Mouse (Mus musculus): ENCODE measurements around the gene Vipr1.

Gene Vipr1

DNA sequence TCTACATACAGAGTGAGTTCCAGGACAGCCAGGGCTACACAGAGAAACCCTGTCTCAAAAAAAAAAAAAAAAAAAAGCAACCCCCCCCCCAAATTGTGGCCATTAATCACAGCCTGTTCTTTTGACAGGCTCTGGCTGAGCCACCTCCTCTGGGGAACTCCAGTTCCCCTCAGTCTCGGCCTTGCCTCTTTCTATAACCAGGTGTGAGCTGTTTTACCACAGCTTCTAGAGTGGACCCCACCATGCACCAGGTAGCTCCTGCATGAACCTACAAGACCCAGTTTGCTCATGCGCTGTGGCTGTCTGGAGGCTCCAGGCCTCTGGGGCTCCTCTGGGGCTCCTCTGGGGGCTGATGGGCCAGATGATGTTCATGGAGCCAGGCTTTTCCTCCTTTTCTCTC is 33.0 kb downstream of the Vipr1 start:
- DNase-seq (ENCODE audit: inconsistent age in 2 of 2, low spot score in 1 of 2) = no peak

- DNase-seq (ENCODE audit: inconsistent age in 2 of 2, low spot score in 1 of 2) = no peak
Observed at GRCm38 (mm10) chr9:121677069-121677468, 34.6 kb downstream of the Vipr1 start.

GRCm38 (mm10) chr9:121677476-121677875 is 35.0 kb downstream of the Vipr1 start:
- DNase-seq (ENCODE audit: inconsistent age in 2 of 2, low spot score in 1 of 2) = no peak

GRCm38 (mm10) chr9:121679549-121679948 is 37.0 kb downstream of the Vipr1 start:
- peak; percentile 42 to 68 for DNase-seq (ENCODE audit: inconsistent age in 2 of 2, low spot score in 1 of 2)

GRCm38 (mm10) chr9:121681191-121681590 is 38.7 kb downstream of the Vipr1 start:
- no peak for DNase-seq (ENCODE audit: inconsistent age in 2 of 2, low spot score in 1 of 2)

- no peak for DNase-seq (ENCODE audit: inconsistent age in 2 of 2, low spot score in 1 of 2)
Observed at GRCm38 (mm10) chr9:121682037-121682680, 39.6 kb downstream of the Vipr1 start.

DNA sequence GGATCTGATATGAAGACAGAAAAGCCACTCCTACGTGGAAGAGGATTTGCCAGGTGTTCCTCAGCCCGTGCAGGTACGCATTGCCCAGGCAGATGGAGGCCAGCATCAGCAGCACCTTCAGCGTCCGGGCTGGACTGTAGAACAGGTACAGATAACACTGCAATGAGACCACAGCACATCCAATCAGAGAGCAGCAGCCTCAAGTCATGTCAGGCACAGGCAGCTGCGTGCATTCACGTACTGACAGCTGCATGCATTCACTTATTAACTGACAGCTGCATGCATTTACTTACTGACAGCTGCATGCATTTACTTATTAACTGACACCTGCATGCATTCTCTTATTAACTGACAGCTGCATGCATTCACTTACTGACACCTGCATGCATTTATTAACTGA is 42.2 kb downstream of the Vipr1 start:
- no peak for DNase-seq (ENCODE audit: inconsistent age in 2 of 2, low spot score in 1 of 2)

- no peak for DNase-seq (ENCODE audit: inconsistent age in 2 of 2, low spot score in 1 of 2)
Observed at GRCm38 (mm10) chr9:121690200-121690651, 47.7 kb downstream of the Vipr1 start.

DNA sequence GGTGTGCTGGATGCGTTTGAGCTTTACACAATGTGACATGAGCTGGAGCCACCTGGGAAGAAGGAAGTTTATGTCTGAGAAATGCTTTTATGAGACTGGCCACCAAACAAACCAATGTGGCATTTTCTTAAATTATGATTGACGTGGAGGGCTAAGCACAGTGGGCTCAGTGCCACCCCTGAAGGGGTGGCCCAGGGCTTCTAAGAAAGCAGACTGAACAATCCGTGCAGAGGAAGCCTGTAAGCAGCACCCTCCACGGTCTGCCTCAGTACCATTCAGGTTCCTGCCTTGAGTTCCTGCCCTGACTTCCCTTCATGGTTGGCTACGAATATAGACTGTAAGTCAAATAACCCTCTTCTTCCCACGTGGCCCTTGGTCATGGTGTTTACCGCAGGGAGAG is 48.2 kb downstream of the Vipr1 start:
- no peak for DNase-seq (ENCODE audit: inconsistent age in 2 of 2, low spot score in 1 of 2)

DNA sequence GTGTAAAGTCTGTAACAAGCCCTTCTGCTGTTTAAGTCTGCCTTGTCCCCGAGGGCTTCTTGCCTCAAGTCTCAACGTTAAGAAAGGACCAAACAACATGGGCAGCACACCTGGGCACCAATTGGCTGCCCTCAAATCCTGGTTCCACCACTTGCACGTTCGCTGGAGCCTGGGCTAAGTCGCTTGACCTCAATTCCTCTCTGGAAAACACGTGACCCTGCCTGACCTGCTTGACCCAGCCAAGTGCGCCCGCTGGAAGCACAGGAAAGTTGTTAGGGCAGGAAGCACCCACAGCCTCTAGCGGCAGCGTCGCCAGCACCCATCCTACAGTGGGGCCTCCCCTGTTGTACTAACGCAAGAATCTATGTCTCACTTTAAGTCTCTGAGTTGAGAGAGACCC is 52.2 kb downstream of the Vipr1 start:
- DNase-seq (ENCODE audit: inconsistent age in 2 of 2, low spot score in 1 of 2) = no peak

GRCm38 (mm10) chr9:121696626-121697025 is 54.1 kb downstream of the Vipr1 start:
- no peak for DNase-seq (ENCODE audit: inconsistent age in 2 of 2, low spot score in 1 of 2)

DNA sequence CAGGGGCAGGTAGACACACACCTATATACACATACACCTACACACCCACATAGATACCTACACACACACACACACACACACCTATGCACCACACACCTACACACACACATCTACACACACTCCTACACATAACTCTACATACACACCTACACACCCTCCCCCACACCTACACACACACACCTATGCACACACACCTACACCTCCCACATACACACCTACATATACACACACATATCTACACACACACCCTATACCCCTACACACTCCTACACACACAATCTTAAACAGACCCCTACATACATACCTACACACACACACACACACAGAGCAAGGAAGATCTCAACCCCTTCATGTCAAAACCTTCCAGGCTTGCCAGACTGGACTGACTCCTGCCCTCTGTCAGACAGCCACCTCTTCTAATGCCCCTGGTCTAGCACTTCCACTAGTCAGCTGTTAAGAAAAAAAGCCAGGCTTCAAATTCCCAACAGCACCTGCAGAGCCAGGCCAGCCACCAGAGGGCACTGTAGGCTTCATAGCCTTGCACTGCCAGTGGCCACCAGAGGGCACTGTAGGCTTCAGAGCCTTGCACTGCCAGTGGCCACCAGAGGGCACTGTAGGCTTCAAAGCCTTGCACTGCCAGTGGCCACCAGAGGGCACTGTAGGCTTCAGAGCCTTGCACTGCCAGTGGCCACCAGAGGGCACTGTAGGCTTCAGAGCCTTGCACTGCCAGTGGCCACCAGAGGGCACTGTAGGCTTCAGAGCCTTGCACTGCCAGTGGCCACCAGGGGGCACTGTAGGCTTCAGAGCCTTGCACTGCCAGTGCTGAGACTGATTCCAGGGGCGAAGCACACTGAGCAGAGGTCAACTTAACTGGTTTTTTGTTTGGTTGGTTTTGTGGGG is 54.9 kb downstream of the Vipr1 start:
- peak; percentile 48 to 86 for DNase-seq (ENCODE audit: inconsistent age in 2 of 2, low spot score in 1 of 2)

DNA sequence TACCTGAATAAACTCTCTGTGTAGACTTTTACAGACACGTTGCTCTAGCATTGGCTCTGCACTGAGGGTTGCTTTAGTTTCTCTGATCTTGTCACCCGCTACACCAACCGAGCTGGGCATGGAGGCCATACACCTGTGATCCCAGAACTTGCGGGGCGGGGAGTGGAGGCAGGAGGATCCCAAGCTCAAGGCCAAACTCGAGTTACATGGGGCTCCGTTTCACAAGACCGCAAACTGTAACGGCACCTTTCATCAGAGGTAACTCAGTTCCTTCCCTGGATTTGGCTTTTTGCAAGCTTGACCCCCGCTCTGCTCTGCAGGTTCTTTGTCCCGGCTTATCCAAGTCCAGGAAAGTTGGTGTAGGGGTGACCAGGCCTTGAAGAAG is 61.7 kb downstream of the Vipr1 start:
- no peak for DNase-seq (ENCODE audit: inconsistent age in 2 of 2, low spot score in 1 of 2)

DNA sequence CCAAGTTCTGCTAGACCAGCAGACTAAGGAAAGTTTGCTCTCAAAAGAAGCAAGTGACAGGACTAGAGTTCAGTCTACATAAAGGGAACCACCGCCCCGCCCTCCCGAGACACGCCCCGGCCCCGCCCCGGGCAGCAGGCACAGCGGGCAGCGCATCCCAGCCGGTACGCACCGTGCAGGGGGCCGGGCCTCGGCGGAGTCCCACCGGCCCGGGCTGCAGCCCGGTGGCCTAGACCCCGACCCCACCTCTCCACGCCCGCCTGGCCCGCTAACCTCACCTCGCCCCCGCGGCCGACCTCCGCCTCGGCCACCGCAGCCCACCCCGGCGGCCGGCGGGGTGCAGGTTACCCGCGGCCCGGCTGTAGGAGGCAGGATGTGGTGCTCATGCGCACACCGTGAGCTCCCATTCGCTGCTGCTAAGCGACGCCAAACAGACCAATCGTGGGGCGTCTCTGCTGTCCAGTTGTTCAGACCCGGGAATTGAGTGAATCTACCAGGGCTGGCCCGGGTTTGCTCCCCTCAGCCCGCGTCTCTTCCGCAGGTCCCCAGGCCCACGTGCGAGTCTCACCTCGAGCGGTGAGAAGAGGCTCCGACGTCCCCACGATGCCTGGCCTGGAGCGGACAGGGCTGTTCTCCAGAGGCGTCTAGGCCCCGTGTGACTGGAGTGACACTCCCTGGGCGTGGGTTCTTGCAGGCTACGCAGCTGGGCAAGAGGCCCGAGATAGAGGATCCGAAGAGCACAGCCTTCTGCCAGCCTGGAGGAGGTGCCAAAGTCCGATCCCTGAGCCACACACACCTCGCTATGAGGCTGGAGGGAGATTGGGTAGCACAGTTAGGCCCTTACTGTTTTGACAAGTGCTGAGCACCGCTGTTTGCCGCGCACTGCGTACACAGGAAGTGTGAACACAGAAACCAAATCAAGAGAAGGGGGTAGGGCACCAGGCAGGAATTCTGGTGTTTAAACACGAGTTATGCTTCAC is 62.4 kb downstream of the Vipr1 start, which contains the start of gene Sec22c:
Gene Sec22c, minus strand, starts transcription at position 845 of the 980 bp plus-strand sequence.
- DNase-seq (ENCODE audit: inconsistent age in 2 of 2, low spot score in 1 of 2) = peak; percentile 94 to 98

GRCm38 (mm10) chr9:121706029-121706675 is 63.6 kb downstream of the Vipr1 start:
- DNase-seq (ENCODE audit: inconsistent age in 2 of 2, low spot score in 1 of 2) = no peak

DNA sequence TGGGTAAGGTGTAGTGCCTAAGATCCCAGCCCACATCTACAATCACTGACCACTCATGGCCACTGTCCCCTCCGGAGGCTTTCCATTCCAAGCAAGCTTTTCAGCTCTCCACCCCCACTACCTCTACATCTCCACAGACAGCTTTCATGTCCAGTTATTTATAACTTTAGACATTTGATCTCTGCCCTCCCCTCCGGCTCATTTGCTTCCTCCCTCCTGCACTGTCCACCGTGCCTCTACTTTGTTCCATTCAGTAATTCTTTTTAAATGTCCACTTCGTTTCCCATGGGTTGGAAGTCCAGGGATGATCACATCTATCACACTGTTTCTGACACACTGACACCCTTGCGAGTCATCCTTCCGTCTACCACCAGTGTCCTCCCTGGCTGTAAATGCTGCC is 65.3 kb downstream of the Vipr1 start:
- no peak for DNase-seq (ENCODE audit: inconsistent age in 2 of 2, low spot score in 1 of 2)

- peak in 1 of 2 experiments; percentile 13 for DNase-seq (ENCODE audit: inconsistent age in 2 of 2, low spot score in 1 of 2)
Observed at GRCm38 (mm10) chr9:121708506-121709486, 66.3 kb downstream of the Vipr1 start.

GRCm38 (mm10) chr9:121709898-121710583 is 67.5 kb downstream of the Vipr1 start, which contains the start of gene Ss18l2:
Ss18l2 (plus strand) TSS chr9:121710329.
- DNase-seq (ENCODE audit: inconsistent age in 2 of 2, low spot score in 1 of 2) = peak; percentile 98 to 99

DNA sequence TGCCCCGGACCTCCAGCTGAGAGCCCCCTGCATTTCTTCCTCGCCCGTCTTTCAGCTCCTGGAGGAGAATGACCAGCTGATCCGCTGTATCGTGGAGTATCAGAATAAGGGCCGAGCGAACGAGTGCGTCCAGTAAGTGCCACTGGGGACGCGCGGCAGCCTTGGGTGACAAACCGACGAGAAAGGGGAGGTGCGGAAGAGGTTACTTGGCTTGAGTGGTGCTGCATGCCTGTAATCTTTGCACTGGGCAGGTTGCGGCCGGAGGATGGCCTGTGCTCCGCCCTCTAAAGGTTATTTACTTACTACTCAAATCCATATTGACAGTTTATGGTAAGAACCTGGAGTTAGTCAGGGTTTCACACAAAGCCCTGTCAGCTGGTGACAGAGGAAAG is 68.1 kb downstream of the Vipr1 start:
- no peak for DNase-seq (ENCODE audit: inconsistent age in 2 of 2, low spot score in 1 of 2)

All from adrenal gland, adult (tissue).